Mouse (Mus musculus) kidney, embryonic 15.5 days (tissue): ENCODE measurements at regions not wholly inside any gene's neighbourhood (a gene's known extent, or its start where the extent isn't known, plus 50 kb on each side); places are given as distances from the start of the nearest gene placed in this dataset.

Experiments used
- ATAC-seq: fragments of 200-750 bp; cut with Nextera tagmentation; replicated peaks from 2 replicates; pipeline ENCODE4 v1.8.0; 2017; ENCODE audit warnings: moderate TSS enrichment; ENCODE audit not compliant: low FRiP score
- H3K27ac ChIP-seq: fragments of 300-500 bp; sonication (generic); 2 replicates; pipeline ENCODE4 v1.5.1; 2015; ENCODE audit warnings: mild to moderate bottlenecking, inconsistent platforms
- H3K27me3 ChIP-seq: fragments of 300-500 bp; sonication (generic); 2 replicates; pipeline ENCODE4 v1.6.1; 2015; ENCODE audit warnings: inconsistent platforms
- H3K36me3 ChIP-seq: fragments of 300-500 bp; sonication (generic); 2 replicates; pipeline ENCODE4 v1.6.1; 2015; ENCODE audit warnings: inconsistent platforms
- H3K4me1 ChIP-seq: fragments of 300-500 bp; sonication (generic); 2 replicates; pipeline ENCODE4 v1.6.1; 2015; ENCODE audit warnings: inconsistent platforms
- H3K4me2 ChIP-seq: fragments of 300-500 bp; sonication (generic); 2 replicates; pipeline ENCODE4 v1.6.1; 2015; ENCODE audit warnings: moderate library complexity, mild to moderate bottlenecking, inconsistent platforms
- H3K4me3 ChIP-seq: fragments of 300-500 bp; sonication (generic); replicated peaks from 2 replicates; pipeline ENCODE4 v1.5.1; 2015; ENCODE audit warnings: mild to moderate bottlenecking, inconsistent platforms
- H3K9ac ChIP-seq: fragments of 300-500 bp; sonication (generic); 2 replicates; pipeline ENCODE4 v1.6.1; 2015; ENCODE audit warnings: mild to moderate bottlenecking, inconsistent platforms
- H3K9me3 ChIP-seq: fragments of 300-500 bp; sonication (generic); replicated peaks from 2 replicates; pipeline ENCODE4 v1.6.1; 2016; ENCODE audit warnings: inconsistent platforms
- WGBS: fragments of 180-500 bp; shearing (Covaris S2); methylation state at CpG from one replicate; pipeline ENCODE4 v1.1.7; 2015; ENCODE audit warnings: mixed read lengths; 5-methylcytosine and 5-hydroxymethylcytosine counted together

DNA sequence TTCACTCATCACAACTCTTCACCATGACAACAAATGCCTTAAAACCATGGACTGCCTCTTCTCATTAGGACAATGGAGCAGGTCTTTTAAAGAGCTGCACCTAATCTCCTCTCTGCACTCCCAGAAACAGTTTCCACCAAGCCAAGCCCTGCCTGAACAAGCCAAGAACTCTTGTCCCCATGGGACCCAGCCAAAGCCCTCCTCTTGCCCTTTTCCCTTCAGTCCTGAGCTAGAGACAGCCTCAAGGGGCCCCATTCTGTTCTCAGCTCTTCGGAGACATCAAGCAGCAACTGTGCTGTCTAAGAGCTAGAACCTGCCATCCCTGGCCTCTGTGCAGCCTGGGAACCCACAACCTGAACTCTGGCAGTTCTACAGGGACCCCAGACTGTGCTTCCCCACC is 345.0 kb upstream of the Irak1bp1 start:
- H3K36me3 ChIP-seq, result no peaks in the 10 kb centered on the region
- H3K4me1 ChIP-seq, result no peaks in the 10 kb centered on the region
- no peak overlapping the region for H3K4me2 ChIP-seq
- no peak overlapping the region for H3K27ac ChIP-seq
- 0 out of 2 replicates have a peak, but pooled peaks have one; percentile 29 for ATAC-seq
- H3K27me3 ChIP-seq, result no peaks in the 10 kb centered on the region
- no peaks in the 10 kb centered on the region for H3K9me3 ChIP-seq
- no peak overlapping the region for H3K4me3 ChIP-seq
- WGBS, result 62% methylated on average over 1 of the region's 1 CpGs
- H3K9ac ChIP-seq, result no peak overlapping the region

DNA sequence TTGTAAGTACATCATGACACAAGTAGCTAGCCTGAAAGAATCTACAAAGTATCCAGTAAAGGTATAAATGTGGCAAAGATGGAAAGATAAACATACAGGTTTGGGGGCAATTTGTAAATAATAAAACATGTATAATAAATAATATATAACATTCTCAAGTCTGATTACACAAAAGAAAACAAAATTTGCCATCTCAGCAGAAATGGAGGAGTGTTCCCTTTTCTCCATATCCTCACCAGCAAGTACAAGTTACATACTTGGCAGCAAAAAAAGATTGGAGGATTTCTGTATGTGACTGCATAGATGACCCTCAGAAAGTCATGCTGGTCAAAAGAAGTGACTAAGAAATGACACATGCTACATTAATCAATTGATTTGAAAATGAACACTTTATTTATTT is 335.9 kb upstream of the Irak1bp1 start:
- Histone ChIP-seq H3K27me3 (no peaks in the 10 kb centered on the region), H3K4me1 (no peaks in the 10 kb centered on the region), H3K4me3 (no peak overlapping the region), H3K36me3 (no peaks in the 10 kb centered on the region), H3K4me2 (no peak overlapping the region), H3K9me3 (no peaks in the 10 kb centered on the region), H3K27ac (no peak overlapping the region), H3K9ac (no peak overlapping the region)
- no peak for ATAC-seq

DNA sequence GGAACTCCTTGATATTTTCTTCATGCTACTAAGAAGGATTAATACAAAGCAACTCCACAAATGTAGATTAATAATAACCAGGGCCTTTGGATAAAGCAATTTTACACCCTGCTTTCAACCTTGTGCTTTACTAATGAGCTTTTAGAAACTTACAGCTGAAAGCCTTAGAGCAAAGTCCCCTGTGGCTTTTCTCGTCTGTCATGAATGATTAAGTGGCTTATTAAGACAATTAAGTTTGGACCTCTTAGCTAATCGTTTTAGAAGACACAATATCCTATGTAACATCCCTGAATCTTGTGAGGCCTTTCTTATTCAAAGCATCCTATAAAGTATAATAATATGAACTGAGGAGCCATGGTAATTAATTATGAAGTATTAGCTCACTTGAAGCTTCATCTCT is 319.3 kb upstream of the Irak1bp1 start:
- Histone ChIP-seq H3K4me2 (no peak overlapping the region), H3K4me3 (no peak overlapping the region), H3K9ac (no peak overlapping the region), H3K27me3 (no peaks in the 10 kb centered on the region), H3K27ac (no peak overlapping the region), H3K9me3 (no peaks in the 10 kb centered on the region), H3K36me3 (no peaks in the 10 kb centered on the region), H3K4me1 (no peaks in the 10 kb centered on the region)
- 55% methylated on average over 2 of the region's 2 CpGs for WGBS
- ATAC-seq, result no peak

DNA sequence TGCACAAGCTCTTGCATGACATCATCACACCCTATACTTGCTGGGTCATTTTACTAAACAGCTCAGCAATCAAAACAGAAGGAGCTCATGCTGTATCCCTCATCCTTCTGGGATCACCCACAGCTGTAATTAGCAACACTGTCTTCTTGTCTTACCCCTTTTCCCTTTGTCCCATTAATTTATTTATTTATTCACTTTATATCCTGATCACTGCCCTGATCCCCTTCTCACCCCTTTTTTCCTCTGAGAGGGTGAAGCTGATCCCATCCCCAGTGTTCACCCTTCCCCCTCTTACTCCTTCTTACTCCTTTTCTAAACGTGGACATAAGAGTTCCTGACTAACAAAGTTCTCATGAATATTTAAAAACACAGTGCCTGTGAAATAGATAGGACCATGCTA is 310.3 kb upstream of the Irak1bp1 start:
- Histone ChIP-seq H3K27ac (no peak overlapping the region), H3K4me2 (no peak overlapping the region), H3K36me3 (no peaks in the 10 kb centered on the region), H3K9ac (no peak overlapping the region), H3K27me3 (no peaks in the 10 kb centered on the region), H3K9me3 (no peaks in the 10 kb centered on the region), H3K4me3 (no peak overlapping the region), H3K4me1 (no peaks in the 10 kb centered on the region)
- ATAC-seq, result no peak
- WGBS, result 14% methylated on average over 1 of the region's 1 CpGs

DNA sequence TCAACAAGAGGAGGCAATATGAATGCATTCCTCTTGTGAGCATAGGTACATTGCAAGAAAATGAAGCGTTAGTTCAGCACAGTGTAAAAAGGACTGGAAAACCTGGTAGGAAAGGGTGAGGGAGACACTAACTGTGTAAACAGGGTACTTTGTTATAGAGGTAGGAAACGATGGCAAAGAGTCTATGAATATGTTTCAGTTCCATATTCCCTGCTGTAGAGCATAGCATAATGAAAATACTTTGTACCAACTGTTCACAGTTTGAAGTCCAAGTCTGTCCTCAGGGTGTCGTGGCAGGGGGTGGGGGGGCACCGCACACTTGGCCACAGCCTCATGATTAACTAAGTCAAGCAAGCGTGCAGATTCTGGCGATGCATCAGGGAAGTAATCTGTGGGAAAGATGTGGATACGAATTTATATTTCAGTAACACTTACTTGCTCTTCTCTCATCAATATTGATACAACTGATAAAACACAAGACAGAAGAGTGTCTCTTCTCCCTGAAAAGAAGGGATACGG is 301.4 kb upstream of the Irak1bp1 start:
- WGBS, result 85% methylated on average over 8 of the region's 8 CpGs
- H3K36me3 ChIP-seq, result no peaks in the 10 kb centered on the region
- no peaks in the 10 kb centered on the region for H3K9me3 ChIP-seq
- H3K4me2 ChIP-seq, result no peak overlapping the region
- no peak overlapping the region for H3K27ac ChIP-seq
- no peaks in the 10 kb centered on the region for H3K27me3 ChIP-seq
- no peaks in the 10 kb centered on the region for H3K4me1 ChIP-seq
- no peak overlapping the region for H3K4me3 ChIP-seq
- no peak for ATAC-seq
- H3K9ac ChIP-seq, result no peak overlapping the region

DNA sequence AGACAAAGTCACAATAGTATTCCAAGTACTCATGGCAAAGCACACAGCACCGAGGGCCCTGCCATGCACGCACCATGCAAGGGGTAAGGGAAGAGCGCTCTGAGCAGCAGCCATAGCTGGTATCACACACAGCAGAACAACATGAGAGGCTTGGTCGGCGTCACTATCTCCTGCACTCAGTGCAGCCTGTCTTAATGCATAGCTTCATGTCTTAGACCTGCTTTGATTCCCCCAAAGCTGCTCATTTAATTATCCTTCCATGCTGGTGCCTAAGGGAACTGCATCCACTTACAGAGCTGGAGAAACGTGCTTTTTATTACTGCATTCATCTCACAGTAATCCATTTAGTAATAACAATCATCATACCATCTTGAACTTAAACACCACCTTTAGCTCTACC is 276.6 kb upstream of the Irak1bp1 start:
- H3K4me2 ChIP-seq, result no peak overlapping the region
- no peaks in the 10 kb centered on the region for H3K27me3 ChIP-seq
- H3K27ac ChIP-seq, result no peak overlapping the region
- H3K4me1 ChIP-seq, result no peaks in the 10 kb centered on the region
- no peaks in the 10 kb centered on the region for H3K36me3 ChIP-seq
- H3K9me3 ChIP-seq, result no peaks in the 10 kb centered on the region
- WGBS, result 76% methylated on average over 6 of the region's 6 CpGs
- no peak overlapping the region for H3K9ac ChIP-seq
- no peak for ATAC-seq
- H3K4me3 ChIP-seq, result no peak overlapping the region

DNA sequence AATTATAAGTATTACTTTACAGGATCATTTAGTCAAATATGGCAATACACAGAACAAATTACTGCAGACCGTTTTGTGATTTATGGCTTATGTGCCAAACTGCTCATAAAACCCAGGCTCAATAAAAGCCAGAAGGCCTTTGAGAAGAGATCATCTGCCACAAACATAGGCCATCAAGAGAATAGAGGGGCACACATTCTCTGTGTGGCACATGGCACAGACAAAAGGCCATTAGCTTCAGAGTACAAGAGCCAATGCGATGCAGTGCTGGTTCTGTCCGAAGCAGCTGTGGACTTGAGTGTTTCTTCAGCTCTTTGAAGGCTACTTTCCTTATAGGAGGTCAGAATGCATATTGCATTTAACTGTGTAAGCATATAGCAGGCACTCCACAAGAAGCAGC is 276.1 kb upstream of the Irak1bp1 start:
- Histone ChIP-seq H3K36me3 (no peaks in the 10 kb centered on the region), H3K9me3 (no peaks in the 10 kb centered on the region), H3K4me1 (no peaks in the 10 kb centered on the region), H3K4me2 (no peak overlapping the region), H3K9ac (no peak overlapping the region), H3K27ac (no peak overlapping the region), H3K4me3 (no peak overlapping the region), H3K27me3 (no peaks in the 10 kb centered on the region)
- ATAC-seq, result no peak
- WGBS, result 48% methylated on average over 3 of the region's 3 CpGs

DNA sequence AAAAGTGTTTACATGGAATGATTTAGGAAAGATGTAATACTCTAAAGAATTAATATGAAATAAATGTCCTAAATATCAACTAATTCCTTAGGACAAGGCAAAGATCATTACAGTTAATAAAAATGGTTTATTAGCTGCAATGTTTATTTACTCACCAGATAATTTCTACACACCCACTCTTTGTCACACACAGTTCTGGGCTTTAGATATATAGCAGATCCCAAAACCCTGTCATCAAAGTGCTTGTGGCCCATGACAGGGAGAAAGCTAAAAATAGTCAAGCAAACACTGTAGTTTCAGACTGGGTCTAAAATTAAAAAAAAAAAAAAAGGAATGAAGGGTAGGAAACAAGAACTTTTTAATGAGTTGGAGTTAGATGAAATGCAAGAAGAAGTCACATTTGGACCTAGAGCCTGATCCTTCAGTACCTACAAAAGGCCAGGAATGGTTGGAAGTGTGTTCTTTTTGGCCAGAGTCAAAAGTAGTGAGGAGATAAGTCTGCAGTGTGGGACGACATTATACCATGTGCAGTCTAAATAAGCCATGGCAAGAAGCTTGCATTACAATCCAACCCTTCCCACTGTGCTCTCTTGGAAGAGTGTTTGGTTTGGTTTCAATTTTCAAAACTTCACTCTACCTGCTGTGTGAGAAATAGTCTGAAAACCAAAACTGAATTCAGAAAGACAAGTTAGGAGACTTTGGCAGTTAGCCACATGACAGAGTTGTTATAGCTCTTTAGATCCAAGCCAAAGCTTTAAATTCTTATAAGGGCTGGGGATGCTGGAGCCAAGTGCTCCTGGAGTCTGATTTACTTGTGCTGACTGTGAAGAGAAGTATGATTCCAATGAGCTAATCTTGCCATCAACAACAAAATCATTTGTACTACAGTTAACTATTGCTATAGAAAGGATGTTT is 266.5 kb upstream of the Irak1bp1 start:
- H3K9ac ChIP-seq, result no peak overlapping the region
- ATAC-seq, result no peak
- 0 out of 2 replicates have a peak overlapping the region, but pooled peaks have one; percentile 22 for H3K27ac ChIP-seq
- H3K4me2 ChIP-seq, result no peak overlapping the region
- 48% methylated on average over 1 of the region's 1 CpGs for WGBS
- H3K4me1 ChIP-seq, result no peaks in the 10 kb centered on the region
- H3K9me3 ChIP-seq, result no peaks in the 10 kb centered on the region
- no peak overlapping the region for H3K4me3 ChIP-seq
- H3K36me3 ChIP-seq, result no peaks in the 10 kb centered on the region
- no peaks in the 10 kb centered on the region for H3K27me3 ChIP-seq

DNA sequence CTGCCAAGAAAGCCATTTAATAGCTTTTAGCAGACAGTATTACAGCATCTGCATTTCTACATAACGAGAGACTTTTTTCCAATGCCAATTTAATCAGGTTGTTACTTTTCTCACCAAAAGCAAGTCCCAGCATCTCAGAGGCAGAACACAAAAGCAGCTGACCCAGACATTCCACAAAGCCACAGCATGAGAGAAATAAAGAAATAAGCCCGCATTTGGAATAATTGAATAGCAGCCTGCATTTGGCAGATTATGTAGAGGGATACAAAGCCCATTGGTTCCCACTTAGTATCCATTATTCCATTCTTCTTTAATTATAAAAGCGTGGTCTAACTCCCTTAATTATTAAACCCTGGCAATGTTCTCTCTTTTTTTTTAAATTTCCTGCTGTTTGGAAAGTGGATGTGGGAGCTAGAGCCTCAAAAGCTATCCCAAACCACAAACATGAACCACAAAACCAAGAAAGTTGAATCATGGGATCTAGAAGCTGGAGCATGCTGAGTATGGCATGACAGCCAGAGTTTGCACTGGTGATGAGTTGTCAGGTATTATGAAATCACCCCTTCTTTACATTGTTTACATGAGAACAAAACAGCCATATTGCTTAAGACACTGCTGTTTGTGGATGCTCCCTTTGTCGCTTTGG is 247.8 kb upstream of the Irak1bp1 start:
- no peaks in the 10 kb centered on the region for H3K4me1 ChIP-seq
- H3K27me3 ChIP-seq, result no peaks in the 10 kb centered on the region
- H3K36me3 ChIP-seq, result no peaks in the 10 kb centered on the region
- no peak for ATAC-seq
- H3K27ac ChIP-seq, result no peak overlapping the region
- H3K4me3 ChIP-seq, result no peak overlapping the region
- no peak overlapping the region for H3K4me2 ChIP-seq
- no peak overlapping the region for H3K9ac ChIP-seq
- no peaks in the 10 kb centered on the region for H3K9me3 ChIP-seq
- WGBS, result 82% methylated on average over 4 of the region's 4 CpGs

DNA sequence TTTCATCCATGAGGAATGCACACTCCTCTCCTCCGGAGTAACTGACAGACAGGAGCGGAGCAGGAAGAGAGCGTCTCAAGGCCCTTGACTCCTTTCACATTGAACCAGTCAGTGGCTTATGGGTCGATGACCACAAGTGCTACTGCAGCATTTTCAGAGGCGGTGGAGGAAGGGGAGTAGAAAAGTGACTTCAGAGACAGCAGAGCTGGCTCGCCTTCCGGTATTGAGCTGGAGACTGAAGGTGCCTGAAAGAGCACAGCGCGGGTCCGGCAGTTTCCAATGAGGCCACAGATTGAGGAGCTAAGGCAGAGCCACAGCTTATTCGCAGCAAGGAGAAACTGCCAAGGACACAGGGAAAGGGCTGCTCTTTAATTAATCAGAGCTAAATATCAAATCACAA is 220.2 kb upstream of the Irak1bp1 start:
- Histone ChIP-seq H3K27me3 (no peaks in the 10 kb centered on the region), H3K9ac (no peak overlapping the region), H3K4me2 (peak overlapping the region; percentile 6; the same call in 1 of the 2 replicates), H3K9me3 (no peaks in the 10 kb centered on the region), H3K27ac (no peak overlapping the region), H3K36me3 (no peaks in the 10 kb centered on the region), H3K4me3 (no peak overlapping the region), H3K4me1 (no peaks in the 10 kb centered on the region)
- ATAC-seq, result no peak
- 58% methylated on average over 11 of the region's 11 CpGs for WGBS

DNA sequence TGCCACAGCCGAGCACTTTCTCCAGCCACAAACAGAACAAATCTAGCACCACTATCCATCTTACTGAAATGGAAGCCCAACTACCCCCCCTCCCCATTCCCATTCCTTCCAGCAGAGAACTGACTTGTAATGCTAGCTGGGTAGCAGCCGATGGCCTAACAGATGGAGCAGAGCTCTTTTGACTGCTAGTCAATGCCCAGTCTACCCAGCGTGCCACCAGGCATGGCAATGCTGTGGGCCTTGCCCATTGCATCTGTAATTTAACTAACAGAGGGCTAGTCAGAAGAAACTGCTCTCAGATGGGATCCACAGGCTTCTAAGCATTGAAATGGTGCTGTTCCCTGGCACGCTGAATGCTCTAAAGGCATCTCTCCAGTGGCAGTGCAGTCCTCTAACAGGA is 219.4 kb upstream of the Irak1bp1 start:
- H3K4me2 ChIP-seq, result no peak overlapping the region
- 89% methylated on average over 4 of the region's 4 CpGs for WGBS
- no peaks in the 10 kb centered on the region for H3K27me3 ChIP-seq
- H3K27ac ChIP-seq, result no peak overlapping the region
- H3K4me3 ChIP-seq, result no peak overlapping the region
- H3K9ac ChIP-seq, result no peak overlapping the region
- H3K4me1 ChIP-seq, result no peaks in the 10 kb centered on the region
- H3K9me3 ChIP-seq, result no peaks in the 10 kb centered on the region
- H3K36me3 ChIP-seq, result no peaks in the 10 kb centered on the region
- ATAC-seq, result no peak

DNA sequence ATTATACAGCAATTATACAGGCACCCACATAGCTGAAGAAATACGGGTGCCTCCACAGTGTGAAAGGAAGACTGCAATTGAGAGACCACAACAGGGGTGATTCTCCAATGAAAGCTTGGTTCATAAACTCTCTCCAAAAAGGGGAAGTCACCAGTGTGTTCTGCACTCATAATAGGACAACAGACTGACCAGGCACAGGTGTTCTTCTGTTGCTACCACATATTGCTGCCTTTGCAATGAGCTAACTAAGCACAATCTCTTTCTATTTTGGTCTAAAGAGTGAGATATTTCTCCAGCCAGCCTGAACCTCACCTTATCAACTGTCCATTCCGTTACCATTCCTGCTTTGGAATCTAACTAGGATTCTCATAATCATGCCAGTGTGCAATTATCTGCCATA is 216.8 kb upstream of the Irak1bp1 start:
- ATAC-seq, result no peak
- Histone ChIP-seq H3K9ac (no peak overlapping the region), H3K4me2 (no peak overlapping the region), H3K4me1 (no peaks in the 10 kb centered on the region), H3K27me3 (no peaks in the 10 kb centered on the region), H3K36me3 (no peaks in the 10 kb centered on the region), H3K9me3 (no peaks in the 10 kb centered on the region), H3K27ac (no peak overlapping the region), H3K4me3 (no peak overlapping the region)
- WGBS, result 82% methylated on average over 2 of the region's 2 CpGs
